Mouse (Mus musculus): ENCODE results near the gene Med11. TPM values are rescaled to one million over a fixed set of nuclear protein-coding genes. Genes with fewer than 3 reads are reported as not detected.

The Med11 gene
- polyA plus RNA-seq, 1 experiment from 2014 or later: 43.6 TPM

DNA sequence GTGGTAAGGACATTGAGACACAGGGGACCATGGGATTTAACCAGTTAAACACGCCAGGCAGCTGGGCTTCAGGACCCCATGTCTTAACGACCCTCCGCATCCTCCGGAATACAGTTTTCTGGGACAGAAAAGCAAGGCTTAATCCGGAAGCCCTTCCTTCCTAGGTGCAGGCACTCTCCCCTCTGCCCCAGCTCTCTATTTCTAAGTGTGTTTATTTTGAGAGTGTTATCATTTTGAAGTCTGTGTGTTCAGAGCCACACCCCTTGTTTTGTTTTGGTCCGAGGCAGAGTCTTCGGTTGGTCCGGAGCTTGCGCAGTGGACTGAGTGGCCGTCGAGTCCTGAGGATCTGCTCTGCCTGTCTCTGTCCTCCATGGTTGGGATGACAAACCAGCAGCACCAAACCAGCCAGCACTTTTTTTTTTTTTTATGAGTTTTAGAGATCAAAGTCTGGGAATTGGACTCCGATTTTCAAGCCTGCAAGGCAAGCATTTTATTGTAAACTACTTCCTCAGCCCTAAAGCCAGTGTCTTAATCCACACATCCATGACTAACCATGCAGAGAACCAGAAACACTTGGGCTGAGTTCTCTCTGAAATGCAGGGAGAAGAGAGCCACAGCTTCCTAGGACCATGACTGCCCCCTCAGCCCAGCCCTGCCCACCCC is 23.3 kb downstream of the Med11 start:
- no peak overlapping the region for H3K9ac ChIP-seq (replicated peaks)
- H3K4me1 ChIP-seq (replicated peaks): no peaks in the 10 kb centered on the region
- no peaks in the 10 kb centered on the region for H3K9me3 ChIP-seq
- H3K36me3 ChIP-seq: no peaks in the 10 kb centered on the region
- H3K27me3 ChIP-seq: no peaks in the 10 kb centered on the region
- H3K4me3 ChIP-seq (replicated peaks): no peak overlapping the region
- H3K27ac ChIP-seq: no peak overlapping the region
- 73% methylated on average over 12 of the region's 12 CpGs for WGBS
- no peak for ATAC-seq
- H3K4me2 ChIP-seq (replicated peaks): no peak overlapping the region

DNA sequence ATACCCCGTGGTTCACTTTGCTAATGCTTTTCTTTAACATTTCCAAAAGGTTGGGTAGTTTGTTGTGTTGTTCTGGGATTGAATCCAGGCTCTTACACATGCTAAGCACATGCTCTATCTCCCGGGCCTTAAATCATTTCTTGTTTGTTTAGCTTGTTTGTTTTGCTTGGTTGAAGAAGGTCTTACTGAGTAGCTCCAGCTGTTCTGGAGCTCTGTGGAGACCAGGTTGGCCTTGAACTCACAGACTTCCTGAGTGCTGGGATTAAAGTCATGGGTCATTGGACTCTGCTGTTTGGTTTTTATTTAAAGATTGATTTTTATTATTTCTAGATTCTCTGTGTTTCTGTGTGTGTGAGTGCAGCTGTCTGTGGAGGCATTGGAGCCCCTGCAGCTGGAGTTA is 33.8 kb downstream of the Med11 start:
- H3K4me1 ChIP-seq (replicated peaks): no peaks in the 10 kb centered on the region
- no peaks in the 10 kb centered on the region for H3K9me3 ChIP-seq
- no peak overlapping the region for H3K9ac ChIP-seq (replicated peaks)
- no peak for ATAC-seq
- no peaks in the 10 kb centered on the region for H3K27me3 ChIP-seq
- H3K27ac ChIP-seq: no peak overlapping the region
- no peak overlapping the region for H3K4me3 ChIP-seq (replicated peaks)
- H3K4me2 ChIP-seq (replicated peaks): no peak overlapping the region
- WGBS: 58% methylated on average over 2 of the region's 2 CpGs
- H3K36me3 ChIP-seq: no peaks in the 10 kb centered on the region

DNA sequence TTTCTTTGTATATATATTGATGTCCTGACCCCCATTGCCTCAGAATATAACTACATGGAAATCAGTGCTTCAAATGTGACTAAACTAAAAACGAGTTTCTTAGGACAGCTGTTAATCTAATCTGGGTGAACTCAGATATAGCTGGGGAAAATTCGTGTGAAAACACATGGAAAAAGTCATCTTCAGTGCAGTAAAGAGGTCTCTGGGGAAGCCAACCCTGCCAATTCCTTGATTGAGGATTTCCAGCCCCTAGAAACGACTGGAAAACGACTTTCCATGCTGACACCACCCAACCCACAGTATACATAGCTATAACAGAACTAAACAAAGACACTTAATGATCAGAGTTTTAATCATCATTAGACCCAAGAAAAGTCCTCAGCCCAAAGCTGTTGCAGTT is 36.1 kb downstream of the Med11 start:
- H3K9ac ChIP-seq (replicated peaks): no peak overlapping the region

DNA sequence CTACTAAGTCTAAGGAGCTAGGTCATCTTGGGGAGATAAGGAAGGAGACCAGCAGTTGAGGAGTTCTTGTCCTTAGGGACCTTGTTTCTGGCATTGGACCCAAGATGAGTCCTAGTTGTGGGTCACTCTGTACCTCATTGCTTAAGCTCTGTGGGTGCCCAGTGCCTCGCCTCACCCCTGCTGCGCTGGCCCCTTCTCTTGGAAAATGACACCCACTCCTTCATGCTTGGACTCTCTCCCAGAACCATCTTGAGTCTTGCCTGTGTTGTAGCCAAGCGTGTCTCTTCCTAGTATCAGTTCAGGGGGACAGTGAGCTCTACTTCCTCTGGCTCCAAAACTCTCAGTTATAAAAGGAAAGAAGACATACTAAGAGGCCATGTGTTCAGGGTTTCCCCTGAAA is 37.4 kb downstream of the Med11 start:
- ATAC-seq: no peak
- Histone ChIP-seq H3K4me2 (replicated peaks) (no peak overlapping the region), H3K9me3 (peaks cover 4% of the 10 kb centered on the region; the same call in 1 of the 2 replicates), H3K9ac (replicated peaks) (no peak overlapping the region), H3K4me1 (replicated peaks) (no peaks in the 10 kb centered on the region), H3K27me3 (no peaks in the 10 kb centered on the region), H3K36me3 (no peaks in the 10 kb centered on the region), H3K27ac (no peak overlapping the region), H3K4me3 (replicated peaks) (no peak overlapping the region)
- 86% methylated on average over 3 of the region's 3 CpGs for WGBS

More for the DNA sequence above, 36.1 kb downstream of the Med11 start:
- Histone ChIP-seq H3K4me1 (replicated peaks) (no peaks in the 10 kb centered on the region), H3K36me3 (no peaks in the 10 kb centered on the region), H3K27ac (no peak overlapping the region), H3K27me3 (no peaks in the 10 kb centered on the region), H3K4me2 (replicated peaks) (no peak overlapping the region), H3K4me3 (replicated peaks) (no peak overlapping the region), H3K9me3 (peaks cover 4% of the 10 kb centered on the region; the same call in 1 of the 2 replicates)
- ATAC-seq: no peak
- 53% methylated on average over 4 of the region's 4 CpGs for WGBS

DNA sequence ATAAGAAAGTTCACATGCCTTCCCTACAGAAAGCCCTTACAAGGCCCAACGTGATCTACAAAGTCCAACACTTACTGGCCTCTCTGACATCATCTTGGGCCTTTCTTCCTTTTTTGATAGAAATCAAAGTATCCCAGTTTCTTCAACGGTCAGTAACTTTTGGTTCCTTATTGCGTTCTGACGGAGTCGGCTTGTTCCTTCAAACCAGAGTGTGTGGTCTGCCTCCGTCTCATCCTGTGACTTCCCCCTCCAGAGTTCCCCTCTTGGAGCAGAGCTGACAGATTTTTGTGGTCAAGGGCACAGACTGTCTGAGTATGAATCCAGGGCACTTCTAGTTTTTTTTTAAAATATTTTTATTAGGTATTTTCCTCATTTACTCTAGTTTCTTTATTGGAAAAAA is 38.0 kb downstream of the Med11 start:
- Histone ChIP-seq H3K4me1 (replicated peaks) (no peaks in the 10 kb centered on the region), H3K9ac (replicated peaks) (no peak overlapping the region), H3K4me2 (replicated peaks) (no peak overlapping the region), H3K36me3 (no peaks in the 10 kb centered on the region), H3K4me3 (replicated peaks) (no peak overlapping the region), H3K9me3 (peaks cover 4% of the 10 kb centered on the region; the same call in 1 of the 2 replicates), H3K27me3 (no peaks in the 10 kb centered on the region), H3K27ac (no peak overlapping the region)
- WGBS: 89% methylated on average over 6 of the region's 6 CpGs
- ATAC-seq: no peak

DNA sequence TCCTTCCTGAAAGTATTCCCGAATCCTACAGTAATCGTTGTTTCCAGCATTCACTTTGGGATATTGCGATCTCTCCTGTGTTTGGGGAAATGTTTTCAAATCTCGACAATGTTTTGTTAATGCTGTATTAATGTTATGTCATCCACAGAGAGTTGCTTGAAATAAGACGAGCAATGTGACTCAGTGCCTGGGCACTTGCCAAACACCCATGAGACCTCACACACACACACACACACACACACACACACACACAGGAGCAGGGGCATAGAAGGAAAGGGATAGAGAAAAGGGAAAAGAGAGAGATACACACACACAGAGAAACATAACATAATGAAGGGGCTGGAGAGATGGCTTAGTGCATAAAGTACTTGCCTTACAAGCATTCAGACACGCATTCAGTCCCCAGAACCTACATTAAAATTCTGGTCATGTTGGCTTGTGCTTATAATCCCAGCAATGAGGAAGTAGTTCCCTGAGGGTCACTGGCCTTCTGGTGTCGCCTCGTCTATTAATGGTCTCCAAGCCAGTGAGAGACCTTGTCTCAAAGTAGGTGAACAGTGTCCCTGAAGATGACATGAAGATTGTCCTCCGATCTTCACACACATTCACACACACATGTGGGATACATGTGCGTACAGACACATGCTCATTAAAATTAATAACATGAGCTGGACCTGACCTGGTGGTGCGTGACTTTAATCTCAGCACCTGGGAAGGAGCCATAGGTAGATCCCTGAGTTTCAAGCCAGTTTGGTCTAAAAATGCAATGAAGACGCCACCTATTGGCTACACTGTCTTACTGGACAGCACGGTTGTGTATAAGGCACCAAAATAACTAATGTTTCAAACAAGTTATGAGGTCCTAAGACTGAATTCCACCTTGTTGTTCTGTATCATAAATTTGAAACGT is 48.1 kb downstream of the Med11 start:
- no peak for ATAC-seq
- Histone ChIP-seq H3K9ac (replicated peaks) (no peak overlapping the region), H3K4me3 (replicated peaks) (no peak overlapping the region), H3K36me3 (no peaks in the 10 kb centered on the region), H3K27ac (no peak overlapping the region), H3K27me3 (no peaks in the 10 kb centered on the region), H3K4me2 (replicated peaks) (no peak overlapping the region), H3K4me1 (replicated peaks) (no peaks in the 10 kb centered on the region), H3K9me3 (no peaks in the 10 kb centered on the region)
- 66% methylated on average over 14 of the region's 14 CpGs for WGBS

DNA sequence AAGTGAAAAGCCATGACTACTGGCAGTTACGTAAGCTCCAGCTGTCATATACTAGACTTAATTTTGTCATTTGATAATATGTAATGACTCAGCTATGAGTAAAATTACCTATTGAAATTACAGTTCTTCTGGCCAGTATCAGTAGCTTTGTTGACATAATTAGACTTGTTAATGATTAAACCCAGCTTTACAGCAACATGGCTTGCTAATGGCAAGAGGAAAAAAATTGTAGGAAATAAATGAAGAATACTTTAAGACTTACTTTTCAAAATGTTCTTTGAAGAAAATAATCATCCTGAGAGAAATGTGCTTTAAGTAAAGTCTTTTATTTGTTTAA is 48.7 kb downstream of the Med11 start:
- no peaks in the 10 kb centered on the region for H3K9me3 ChIP-seq
- H3K9ac ChIP-seq (replicated peaks): no peak overlapping the region
- no peak for ATAC-seq
- 95% methylated on average over 1 of the region's 1 CpGs for WGBS
- no peak overlapping the region for H3K4me3 ChIP-seq (replicated peaks)
- no peaks in the 10 kb centered on the region for H3K4me1 ChIP-seq (replicated peaks)
- H3K4me2 ChIP-seq (replicated peaks): no peak overlapping the region
- no peaks in the 10 kb centered on the region for H3K36me3 ChIP-seq
- no peaks in the 10 kb centered on the region for H3K27me3 ChIP-seq
- no peak overlapping the region for H3K27ac ChIP-seq

DNA sequence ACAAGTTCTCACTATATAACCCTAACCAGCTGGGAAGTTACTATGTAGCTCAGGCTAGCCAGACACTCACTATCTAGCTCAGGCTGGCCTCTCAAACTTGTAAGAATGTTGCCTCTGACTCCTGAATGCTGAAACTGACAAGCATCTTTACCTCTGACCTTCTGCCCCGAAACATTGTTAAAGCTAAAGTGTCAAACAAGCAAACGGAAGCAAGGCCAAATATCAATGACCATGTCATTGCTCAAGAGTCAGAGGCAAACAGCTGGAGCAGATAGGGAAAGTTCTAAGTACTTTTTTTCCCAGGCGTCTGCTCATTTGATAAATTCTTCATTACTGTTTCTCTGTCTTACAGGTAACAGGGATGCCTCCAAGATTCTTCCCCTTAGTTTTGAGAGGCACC is 50.3 kb downstream of the Med11 start:
- Histone ChIP-seq H3K4me1 (replicated peaks) (no peaks in the 10 kb centered on the region), H3K9me3 (no peaks in the 10 kb centered on the region), H3K4me3 (replicated peaks) (no peak overlapping the region), H3K9ac (replicated peaks) (no peak overlapping the region), H3K4me2 (replicated peaks) (no peak overlapping the region), H3K27me3 (no peaks in the 10 kb centered on the region), H3K27ac (no peak overlapping the region), H3K36me3 (no peaks in the 10 kb centered on the region)
- WGBS: 82% methylated on average over 3 of the region's 3 CpGs
- ATAC-seq: no peak

Small RNAs within 50 kb of the gene (microRNA-seq; reads per million reads assigned to microRNA genes)
- gene Mir7115: not detected

Other genes with a start within 250 kb of the Med11 start
- 1.9 and 2.4 TPM in 2 replicates for gene Slc16a11, start 239.2 kb upstream of the Med11 start, polyA plus RNA-seq (2015; fragmentation: Nextera tagmentation; extraction: Ambion mirVana)
- 17.7 and 18.7 TPM in 2 replicates for gene Slc16a13, start 230.9 kb upstream of the Med11 start, polyA plus RNA-seq (2015; fragmentation: Nextera tagmentation; extraction: Ambion mirVana)
- 3.9 and 4.3 TPM in 2 replicates for gene Bcl6b, start 222.1 kb upstream of the Med11 start, polyA plus RNA-seq (2015; fragmentation: Nextera tagmentation; extraction: Ambion mirVana)
- 193 and 201 TPM in 2 replicates for gene 0610010K14Rik, start 214.0 kb upstream of the Med11 start, polyA plus RNA-seq (2015; fragmentation: Nextera tagmentation; extraction: Ambion mirVana)
- 15.0 and 15.8 TPM in 2 replicates for gene Gm21988, start 212.1 kb upstream of the Med11 start, polyA plus RNA-seq (2015; fragmentation: Nextera tagmentation; extraction: Ambion mirVana)
- 289 and 304 TPM in 2 replicates for gene Rnasek, start 212.1 kb upstream of the Med11 start, polyA plus RNA-seq (2015; fragmentation: Nextera tagmentation; extraction: Ambion mirVana)
- 0.57 and 1.2 TPM in 2 replicates for gene Alox12, start 196.6 kb upstream of the Med11 start, polyA plus RNA-seq (2015; fragmentation: Nextera tagmentation; extraction: Ambion mirVana)
- gene Alox12e, start 129.3 kb upstream of the Med11 start, polyA plus RNA-seq (2015; fragmentation: Nextera tagmentation; extraction: Ambion mirVana): 0.07 TPM in 1 of 2 replicates, not detected in the other
- gene Alox15, start 99.9 kb upstream of the Med11 start, polyA plus RNA-seq (2015; fragmentation: Nextera tagmentation; extraction: Ambion mirVana): not detected in 2 replicates
- gene Pelp1, start 41.9 kb upstream of the Med11 start, polyA plus RNA-seq (2015; fragmentation: Nextera tagmentation; extraction: Ambion mirVana): 33.9 and 34.1 TPM in 2 replicates
- gene Arrb2, start 19.3 kb upstream of the Med11 start, polyA plus RNA-seq (2015; fragmentation: Nextera tagmentation; extraction: Ambion mirVana): 44.8 and 45.5 TPM in 2 replicates
- 0.40 and 0.44 TPM in 2 replicates for gene Zmynd15, start 7.5 kb downstream of the Med11 start, polyA plus RNA-seq (2015; fragmentation: Nextera tagmentation; extraction: Ambion mirVana)
- 1.4 and 1.6 TPM in 2 replicates for gene Cxcl16, start 8.1 kb downstream of the Med11 start, polyA plus RNA-seq (2015; fragmentation: Nextera tagmentation; extraction: Ambion mirVana)
- 0.54 and 1.2 TPM in 2 replicates for gene Tm4sf5, start 53.3 kb downstream of the Med11 start, polyA plus RNA-seq (2015; fragmentation: Nextera tagmentation; extraction: Ambion mirVana)
- gene Vmo1, start 62.7 kb downstream of the Med11 start, polyA plus RNA-seq (2015; fragmentation: Nextera tagmentation; extraction: Ambion mirVana): not detected in 2 replicates
- gene Gltpd2, start 67.3 kb downstream of the Med11 start, polyA plus RNA-seq (2015; fragmentation: Nextera tagmentation; extraction: Ambion mirVana): 0.35 and 0.42 TPM in 2 replicates
- 827 and 844 TPM in 2 replicates for gene Psmb6, start 73.4 kb downstream of the Med11 start, polyA plus RNA-seq (2015; fragmentation: Nextera tagmentation; extraction: Ambion mirVana)
- not detected in 2 replicates for gene Gm40193, start 81.0 kb downstream of the Med11 start, polyA plus RNA-seq (2015; fragmentation: Nextera tagmentation; extraction: Ambion mirVana)
- 5.2 and 6.5 TPM in 2 replicates for gene Pld2, start 88.1 kb downstream of the Med11 start, polyA plus RNA-seq (2015; fragmentation: Nextera tagmentation; extraction: Ambion mirVana)
- 10.7 and 14.2 TPM in 2 replicates for gene Mink1, start 111.0 kb downstream of the Med11 start, polyA plus RNA-seq (2015; fragmentation: Nextera tagmentation; extraction: Ambion mirVana)
- gene 4930544D05Rik, start 163.9 kb downstream of the Med11 start, polyA plus RNA-seq (2015; fragmentation: Nextera tagmentation; extraction: Ambion mirVana): not detected in 2 replicates
- gene Chrne, start 167.3 kb downstream of the Med11 start, polyA plus RNA-seq (2015; fragmentation: Nextera tagmentation; extraction: Ambion mirVana): not detected in 2 replicates
- 0.17 and 0.26 TPM in 2 replicates for gene Gp1ba, start 187.2 kb downstream of the Med11 start, polyA plus RNA-seq (2015; fragmentation: Nextera tagmentation; extraction: Ambion mirVana)
- gene Rnf167, start 195.3 kb downstream of the Med11 start, polyA plus RNA-seq (2015; fragmentation: Nextera tagmentation; extraction: Ambion mirVana): 111 and 113 TPM in 2 replicates
- gene Slc25a11, start 195.6 kb downstream of the Med11 start, polyA plus RNA-seq (2015; fragmentation: Nextera tagmentation; extraction: Ambion mirVana): 169 and 170 TPM in 2 replicates
- gene Pfn1, start 202.7 kb downstream of the Med11 start, polyA plus RNA-seq (2015; fragmentation: Nextera tagmentation; extraction: Ambion mirVana): 785 and 825 TPM in 2 replicates
- gene Eno3, start 205.3 kb downstream of the Med11 start, polyA plus RNA-seq (2015; fragmentation: Nextera tagmentation; extraction: Ambion mirVana): 8.0 and 9.5 TPM in 2 replicates
- 180 and 181 TPM in 2 replicates for gene Spag7, start 217.5 kb downstream of the Med11 start, polyA plus RNA-seq (2015; fragmentation: Nextera tagmentation; extraction: Ambion mirVana)
- gene Camta2, start 236.2 kb downstream of the Med11 start, polyA plus RNA-seq (2015; fragmentation: Nextera tagmentation; extraction: Ambion mirVana): 15.3 and 16.4 TPM in 2 replicates
- gene Inca1, start 248.2 kb downstream of the Med11 start, polyA plus RNA-seq (2015; fragmentation: Nextera tagmentation; extraction: Ambion mirVana): 0.94 and 1.8 TPM in 2 replicates
- gene Kif1c, start 248.6 kb downstream of the Med11 start, polyA plus RNA-seq (2015; fragmentation: Nextera tagmentation; extraction: Ambion mirVana): 1.4 and 2.1 TPM in 2 replicates

All from midbrain, embryonic 13.5 days (tissue).